Mouse (Mus musculus) embryonic fibroblast, embryonic 13.5 days (primary cell): ENCODE data around the gene Kcnq5.

Experiments used
- CTCF ChIP-seq: IDR thresholded peaks from 2 replicates; pipeline ENCODE4 v1.5.1; 2011; ENCODE audit warnings: mild to moderate bottlenecking, control low read depth, low read length, moderate library complexity, borderline replicate concordance; ENCODE audit not compliant: insufficient read depth
- POLR2A ChIP-seq: IDR thresholded peaks from 2 replicates; pipeline ENCODE4 v1.6.1; 2011; ENCODE audit warnings: low read depth, mild to moderate bottlenecking, control low read depth, low read length, moderate library complexity

GRCm38 (mm10) chr1:21923293-21923642 lies 38.5 kb downstream of the Kcnq5 start:
- TF ChIP-seq CTCF (no peak), POLR2A (no peak)
